Mouse (Mus musculus): ENCODE data around the gene Sult6b2. TPM values are rescaled to one million over a fixed set of nuclear protein-coding genes. Genes with fewer than 3 reads are reported as not detected.
A peak's percentile ranks its signal among the peaks of the same experiment; 100 is the strongest.

Sult6b2 gene
- polyA plus RNA-seq, 1 experiment from 2014 or later = 0.10 TPM

GRCm38 (mm10) chr6:142799704-142800374, 4.5 kb downstream of the Sult6b2 start:
- ATAC-seq = no peak
- H3K4me2 ChIP-seq (ENCODE audit: low read length) = no peak overlapping the region
- H3K9ac ChIP-seq (ENCODE audit: low read depth, low read length) = no peak overlapping the region
- WGBS = 84% methylated on average over 7 of the region's 7 CpGs
- H3K27me3 ChIP-seq (replicated peaks; ENCODE audit: control insufficient read depth, insufficient read depth, low read length) = no peaks in the 10 kb centered on the region
- H3K36me3 ChIP-seq (ENCODE audit: control insufficient read depth, insufficient read depth, low read length) = no peaks in the 10 kb centered on the region
- no peak overlapping the region for H3K4me3 ChIP-seq (ENCODE audit: low read length)
- H3K27ac ChIP-seq (ENCODE audit: low read depth, low read length) = no peak overlapping the region
- H3K4me1 ChIP-seq (ENCODE audit: control insufficient read depth, insufficient read depth, low read depth, low read length) = no peaks in the 10 kb centered on the region
- H3K9me3 ChIP-seq (ENCODE audit: control insufficient read depth, low read length) = no peaks in the 10 kb centered on the region

GRCm38 (mm10) chr6:142798837-142799236, 5.5 kb downstream of the Sult6b2 start:
- no peak overlapping the region for H3K4me3 ChIP-seq (ENCODE audit: low read length)
- 66% methylated on average over 9 of the region's 9 CpGs for WGBS
- peaks cover under 1% of the 10 kb centered on the region for H3K4me1 ChIP-seq (ENCODE audit: control insufficient read depth, insufficient read depth, low read depth, low read length)
- no peak overlapping the region for H3K9ac ChIP-seq (ENCODE audit: low read depth, low read length)
- no peaks in the 10 kb centered on the region for H3K36me3 ChIP-seq (ENCODE audit: control insufficient read depth, insufficient read depth, low read length)
- H3K9me3 ChIP-seq (ENCODE audit: control insufficient read depth, low read length) = no peaks in the 10 kb centered on the region
- H3K4me2 ChIP-seq (ENCODE audit: low read length) = no peak overlapping the region
- no peak overlapping the region for H3K27ac ChIP-seq (ENCODE audit: low read depth, low read length)
- no peak for ATAC-seq
- H3K27me3 ChIP-seq (replicated peaks; ENCODE audit: control insufficient read depth, insufficient read depth, low read length) = no peaks in the 10 kb centered on the region

- WGBS = 81% methylated on average over 1 of the region's 1 CpGs
- ATAC-seq = no peak
- no peaks in the 10 kb centered on the region for H3K27me3 ChIP-seq (replicated peaks; ENCODE audit: control insufficient read depth, insufficient read depth, low read length)
These were observed 6.3 kb downstream of the Sult6b2 start for GRCm38 (mm10) chr6:142797996-142798395.

GRCm38 (mm10) chr6:142795655-142796441, 8.5 kb downstream of the Sult6b2 start:
- WGBS = 85% methylated on average over 15 of the region's 15 CpGs

More at GRCm38 (mm10) chr6:142797996-142798395, 6.3 kb downstream of the Sult6b2 start:
- no peak overlapping the region for H3K4me3 ChIP-seq (ENCODE audit: low read length)
- no peak overlapping the region for H3K27ac ChIP-seq (ENCODE audit: low read depth, low read length)
- no peak overlapping the region for H3K9ac ChIP-seq (ENCODE audit: low read depth, low read length)
- H3K4me1 ChIP-seq (ENCODE audit: control insufficient read depth, insufficient read depth, low read depth, low read length) = peaks cover 8% of the 10 kb centered on the region
- no peaks in the 10 kb centered on the region for H3K9me3 ChIP-seq (ENCODE audit: control insufficient read depth, low read length)
- no peak overlapping the region for H3K4me2 ChIP-seq (ENCODE audit: low read length)
- no peaks in the 10 kb centered on the region for H3K36me3 ChIP-seq (ENCODE audit: control insufficient read depth, insufficient read depth, low read length)

GRCm38 (mm10) chr6:142795087-142795486, 9.2 kb downstream of the Sult6b2 start:
- Histone ChIP-seq H3K9me3 (ENCODE audit: control insufficient read depth, low read length) (no peaks in the 10 kb centered on the region), H3K4me3 (ENCODE audit: low read length) (no peak overlapping the region), H3K4me2 (ENCODE audit: low read length) (no peak overlapping the region), H3K27ac (ENCODE audit: low read depth, low read length) (no peak overlapping the region), H3K4me1 (ENCODE audit: control insufficient read depth, insufficient read depth, low read depth, low read length) (peaks cover 15% of the 10 kb centered on the region), H3K9ac (ENCODE audit: low read depth, low read length) (no peak overlapping the region), H3K36me3 (ENCODE audit: control insufficient read depth, insufficient read depth, low read length) (no peaks in the 10 kb centered on the region), H3K27me3 (replicated peaks; ENCODE audit: control insufficient read depth, insufficient read depth, low read length) (no peaks in the 10 kb centered on the region)
- 94% methylated on average over 9 of the region's 9 CpGs for WGBS
- ATAC-seq = no peak

More at GRCm38 (mm10) chr6:142795655-142796441, 8.5 kb downstream of the Sult6b2 start:
- H3K4me1 ChIP-seq (ENCODE audit: control insufficient read depth, insufficient read depth, low read depth, low read length) = peaks cover 15% of the 10 kb centered on the region
- H3K9me3 ChIP-seq (ENCODE audit: control insufficient read depth, low read length) = no peaks in the 10 kb centered on the region
- no peak for ATAC-seq
- H3K4me2 ChIP-seq (ENCODE audit: low read length) = no peak overlapping the region
- no peaks in the 10 kb centered on the region for H3K36me3 ChIP-seq (ENCODE audit: control insufficient read depth, insufficient read depth, low read length)
- no peak overlapping the region for H3K27ac ChIP-seq (ENCODE audit: low read depth, low read length)
- no peak overlapping the region for H3K9ac ChIP-seq (ENCODE audit: low read depth, low read length)
- no peaks in the 10 kb centered on the region for H3K27me3 ChIP-seq (replicated peaks; ENCODE audit: control insufficient read depth, insufficient read depth, low read length)
- no peak overlapping the region for H3K4me3 ChIP-seq (ENCODE audit: low read length)

- Histone ChIP-seq H3K27me3 (replicated peaks; ENCODE audit: control insufficient read depth, insufficient read depth, low read length) (no peaks in the 10 kb centered on the region), H3K36me3 (ENCODE audit: control insufficient read depth, insufficient read depth, low read length) (no peaks in the 10 kb centered on the region), H3K9me3 (ENCODE audit: control insufficient read depth, low read length) (no peaks in the 10 kb centered on the region), H3K27ac (ENCODE audit: low read depth, low read length) (no peak overlapping the region), H3K9ac (ENCODE audit: low read depth, low read length) (no peak overlapping the region), H3K4me3 (ENCODE audit: low read length) (no peak overlapping the region), H3K4me1 (ENCODE audit: control insufficient read depth, insufficient read depth, low read depth, low read length) (peaks cover 15% of the 10 kb centered on the region), H3K4me2 (ENCODE audit: low read length) (peak overlapping the region; percentile 3; the same call in 1 of the 2 replicates)
- peak; percentile 63 for ATAC-seq
- 13% methylated on average over 7 of the region's 7 CpGs for WGBS
These were observed 10.8 kb downstream of the Sult6b2 start for GRCm38 (mm10) chr6:142793468-142793867.

GRCm38 (mm10) chr6:142792241-142792968, 11.9 kb downstream of the Sult6b2 start:
- Histone ChIP-seq H3K36me3 (ENCODE audit: control insufficient read depth, insufficient read depth, low read length) (no peaks in the 10 kb centered on the region), H3K27me3 (replicated peaks; ENCODE audit: control insufficient read depth, insufficient read depth, low read length) (no peaks in the 10 kb centered on the region), H3K9me3 (ENCODE audit: control insufficient read depth, low read length) (no peaks in the 10 kb centered on the region), H3K9ac (ENCODE audit: low read depth, low read length) (no peak overlapping the region; the same call in 1 of the 2 replicates), H3K4me3 (ENCODE audit: low read length) (no peak overlapping the region), H3K4me1 (ENCODE audit: control insufficient read depth, insufficient read depth, low read depth, low read length) (peaks cover 15% of the 10 kb centered on the region), H3K4me2 (ENCODE audit: low read length) (peak overlapping the region; percentile 29; the same call in 1 of the 2 replicates), H3K27ac (ENCODE audit: low read depth, low read length) (no peak overlapping the region)
- WGBS = 40% methylated on average over 13 of the region's 13 CpGs
- peak; percentile 59; the same call in 1 of the 2 replicates for ATAC-seq

- Histone ChIP-seq H3K27me3 (replicated peaks; ENCODE audit: control insufficient read depth, insufficient read depth, low read length) (no peaks in the 10 kb centered on the region), H3K4me1 (ENCODE audit: control insufficient read depth, insufficient read depth, low read depth, low read length) (peaks cover 15% of the 10 kb centered on the region), H3K4me3 (ENCODE audit: low read length) (no peak overlapping the region), H3K4me2 (ENCODE audit: low read length) (no peak overlapping the region), H3K27ac (ENCODE audit: low read depth, low read length) (no peak overlapping the region), H3K9ac (ENCODE audit: low read depth, low read length) (no peak overlapping the region), H3K9me3 (ENCODE audit: control insufficient read depth, low read length) (no peaks in the 10 kb centered on the region), H3K36me3 (ENCODE audit: control insufficient read depth, insufficient read depth, low read length) (no peaks in the 10 kb centered on the region)
- 93% methylated on average over 10 of the region's 10 CpGs for WGBS
- no peak for ATAC-seq
These were observed 14.6 kb downstream of the Sult6b2 start for GRCm38 (mm10) chr6:142789736-142790135.
